Mouse (Mus musculus) MEL (cell line): ENCODE data around the gene Ccl25. TPM values are rescaled to one million over a fixed set of nuclear protein-coding genes. Genes with fewer than 3 reads are reported as not detected.

ENCODE experiments used
- DNase-seq: peaks from one replicate; pipeline ENCODE4 v3.0.0; 2011; ENCODE audit warnings: low read depth, low spot score
- H3K27ac ChIP-seq: 2 replicates; pipeline ENCODE4 v1.5.1; 2012; ENCODE audit warnings: low read depth, mild to moderate bottlenecking, control low read depth, low read length, moderate library complexity; ENCODE audit not compliant: control insufficient read depth
- H3K27me3 ChIP-seq, 2 experiments: fragments of 150-350 bp in 1 of 2; sonication (generic) in 1 of 2; 2 replicates each; pipeline ENCODE4 v1.6.1; 2012; ENCODE audit warnings: low read length in 2 of 2, mild to moderate bottlenecking in 2 of 2, improper control_type of control experiment in 1 of 2, moderate library complexity in 1 of 2; ENCODE audit not compliant: insufficient read depth in 2 of 2, control insufficient read depth in 1 of 2
- H3K36me3 ChIP-seq, 2 experiments: 2 replicates each; pipeline ENCODE4 v1.6.1; 2012 to 2014; ENCODE audit warnings: low read length in 2 of 2, improper control_type of control experiment in 1 of 2, inconsistent platforms in 1 of 2, mild to moderate bottlenecking in 1 of 2; ENCODE audit not compliant: insufficient read depth in 2 of 2, control insufficient read depth in 1 of 2
- H3K4me1 ChIP-seq, 2 experiments: fragments of 150-350 bp in 1 of 2; sonication (generic) in 1 of 2; 2 replicates each; pipeline ENCODE4 v1.6.1; 2012; ENCODE audit warnings: low read length in 2 of 2, improper control_type of control experiment in 1 of 2, mild to moderate bottlenecking in 1 of 2; ENCODE audit not compliant: insufficient read depth in 2 of 2, control insufficient read depth in 1 of 2
- H3K4me3 ChIP-seq, 2 experiments: fragments of 150-350 bp in 1 of 2; sonication (generic) in 1 of 2; 2 replicates each; pipeline ENCODE4 v1.5.1; 2012; ENCODE audit warnings: low read depth in 2 of 2, low read length in 2 of 2, mild to moderate bottlenecking in 2 of 2, moderate library complexity in 2 of 2, control low read depth in 1 of 2, improper control_type of control experiment in 1 of 2; ENCODE audit not compliant: control insufficient read depth in 1 of 2, insufficient read depth in 1 of 2
- H3K79me2 ChIP-seq: 2 replicates; pipeline ENCODE4 v1.6.1; 2012; ENCODE audit warnings: mild to moderate bottlenecking, low read length, moderate library complexity; ENCODE audit not compliant: control insufficient read depth, poor library complexity, insufficient read depth
- H3K9ac ChIP-seq: 2 replicates; pipeline ENCODE4 v1.6.1; 2012; ENCODE audit warnings: low read depth, mild to moderate bottlenecking, control low read depth, low read length, moderate library complexity; ENCODE audit not compliant: control insufficient read depth, poor library complexity, severe bottlenecking
- H3K9me3 ChIP-seq: fragments of 150-350 bp; sonication (generic); replicated peaks from 2 replicates; pipeline ENCODE4 v1.6.1; 2012; ENCODE audit warnings: mild to moderate bottlenecking, low read length, improper control_type of control experiment, moderate library complexity; ENCODE audit not compliant: insufficient read depth
- BHLHE40 ChIP-seq: IDR thresholded peaks from 2 replicates; pipeline ENCODE4 v1.6.1; 2012; ENCODE audit warnings: low read depth, mild to moderate bottlenecking, inconsistent platforms, low read length, improper control_type of control experiment, borderline replicate concordance
- CHD1 ChIP-seq: IDR thresholded peaks from 2 replicates; pipeline ENCODE4 v1.6.1; 2012; ENCODE audit warnings: low read depth, mild to moderate bottlenecking, inconsistent platforms, low read length, improper control_type of control experiment
- CTCF ChIP-seq, 3 experiments: IDR thresholded peaks in 2 of 3; conservative IDR thresholded peaks in 1 of 3; 2 replicates each; pipeline ENCODE4 v1.5.1; 2011 to 2012; ENCODE audit warnings: low read length in 3 of 3, low read depth in 2 of 3, mild to moderate bottlenecking in 2 of 3, improper control_type of control experiment in 1 of 3, inconsistent platforms in 1 of 3, mixed read lengths in 1 of 3, moderate library complexity in 1 of 3; ENCODE audit not compliant: control insufficient read depth in 1 of 3, insufficient read depth in 1 of 3, poor library complexity in 1 of 3, severe bottlenecking in 1 of 3
- E2F4 ChIP-seq: IDR thresholded peaks from 2 replicates; pipeline ENCODE4 v1.6.1; 2011; ENCODE audit warnings: low read depth, low read length, improper control_type of control experiment, borderline replicate concordance
- EP300 ChIP-seq, 2 experiments: IDR thresholded peaks; 2 replicates each; pipeline ENCODE4 v1.6.1; 2011; ENCODE audit warnings: improper control_type of control experiment in 2 of 2, low read length in 2 of 2, low read depth in 1 of 2, mild to moderate bottlenecking in 1 of 2
- GATA1 ChIP-seq: IDR thresholded peaks from 2 replicates; pipeline ENCODE4 v1.6.1; 2011; ENCODE audit warnings: low read depth, low read length, improper control_type of control experiment
- JUND ChIP-seq: IDR thresholded peaks from 2 replicates; pipeline ENCODE4 v1.6.1; 2011; ENCODE audit warnings: low read depth, mild to moderate bottlenecking, improper control_type of control experiment, low read length
- KAT2A ChIP-seq: conservative IDR thresholded peaks from 2 replicates; pipeline ENCODE4 v1.6.1; 2012; ENCODE audit warnings: low read depth, low read length, improper control_type of control experiment, inconsistent platforms
- MAX ChIP-seq: IDR thresholded peaks from 2 replicates; pipeline ENCODE4 v1.6.1; 2011; ENCODE audit warnings: low read length, improper control_type of control experiment
- MAZ ChIP-seq: IDR thresholded peaks from 2 replicates; pipeline ENCODE4 v1.6.1; 2012; ENCODE audit warnings: low read depth, mild to moderate bottlenecking, inconsistent platforms, low read length, improper control_type of control experiment
- MYB ChIP-seq: IDR thresholded peaks from 2 replicates; pipeline ENCODE4 v1.6.1; 2011; ENCODE audit warnings: mild to moderate bottlenecking, low read depth, low read length, improper control_type of control experiment
- NELFE ChIP-seq: IDR thresholded peaks from 2 replicates; pipeline ENCODE4 v1.6.1; 2011; ENCODE audit warnings: low read depth, low read length, improper control_type of control experiment
- NRF1 ChIP-seq: IDR thresholded peaks from 2 replicates; pipeline ENCODE4 v1.6.1; 2014; ENCODE audit warnings: low read depth, mild to moderate bottlenecking, inconsistent platforms, low read length, improper control_type of control experiment, moderate library complexity; ENCODE audit not compliant: poor library complexity, insufficient read depth, severe bottlenecking
- POLR2A ChIP-seq, 2 experiments: IDR thresholded peaks; 2 replicates each; pipeline ENCODE4 v1.6.1; 2011 to 2012; ENCODE audit warnings: low read length in 2 of 2, mild to moderate bottlenecking in 2 of 2, control low read depth in 1 of 2, improper control_type of control experiment in 1 of 2, low read depth in 1 of 2, moderate library complexity in 1 of 2; ENCODE audit not compliant: control insufficient read depth in 1 of 2, insufficient read depth in 1 of 2, poor library complexity in 1 of 2
- POLR2AphosphoS5 ChIP-seq: IDR thresholded peaks from 2 replicates; pipeline ENCODE4 v1.6.1; 2012; ENCODE audit warnings: low read depth, borderline replicate concordance, mild to moderate bottlenecking, inconsistent platforms, low read length, moderate library complexity, mixed read lengths
- RCOR1 ChIP-seq: IDR thresholded peaks from 2 replicates; pipeline ENCODE4 v1.6.1; 2012; ENCODE audit warnings: low read depth, mild to moderate bottlenecking, inconsistent platforms, low read length, improper control_type of control experiment
- SIN3A ChIP-seq: IDR thresholded peaks from 2 replicates; pipeline ENCODE4 v1.6.1; 2012; ENCODE audit warnings: low read length, improper control_type of control experiment, inconsistent platforms
- TAL1 ChIP-seq: IDR thresholded peaks from 2 replicates; pipeline ENCODE4 v1.6.1; 2012; ENCODE audit warnings: mild to moderate bottlenecking, inconsistent platforms, low read length, moderate library complexity, mixed read lengths
- TCF12 ChIP-seq: IDR thresholded peaks from 2 replicates; pipeline ENCODE4 v1.6.1; 2014; ENCODE audit warnings: low read depth, mild to moderate bottlenecking, inconsistent platforms, low read length, improper control_type of control experiment, moderate library complexity
- USF2 ChIP-seq, 2 experiments: IDR thresholded peaks; 2 replicates each; pipeline ENCODE4 v1.6.1; 2011 to 2012; ENCODE audit warnings: improper control_type of control experiment in 2 of 2, low read length in 2 of 2, borderline replicate concordance in 1 of 2, inconsistent platforms in 1 of 2, low read depth in 1 of 2, mild to moderate bottlenecking in 1 of 2; ENCODE audit not compliant: insufficient read depth in 1 of 2
- ZMIZ1 ChIP-seq: IDR thresholded peaks from 2 replicates; pipeline ENCODE4 v1.6.1; 2012; ENCODE audit warnings: low read depth, mild to moderate bottlenecking, inconsistent platforms, low read length, improper control_type of control experiment, moderate library complexity
- polyA plus RNA-seq, 2 experiments: library from polyadenylated mRNA; stranded (reverse) in 1 of 2; unstranded in 1 of 2; fragments of >175 nt in 1 of 2; fragments of >200 nt in 1 of 2; gene quantifications; 2 replicates each; pipeline versions ENCODE4 v1.2.1 to v1.2.4; 2012; ENCODE audit warnings: low replicate concordance in 2 of 2, low read depth in 1 of 2; ENCODE audit not compliant: insufficient read length in 2 of 2, insufficient read depth in 1 of 2, missing spikeins in 1 of 2
- total RNA-seq: library from RNA; depleted of rRNA; stranded (reverse); fragments of 300-350 nt; gene quantifications from 2 replicates; pipeline ENCODE4 v1.2.3, GENCODE M21; 2012

Ccl25 gene
- total and polyA plus RNA-seq, 3 experiments: 32.2 to 33.8 TPM; not detected in 1

DNA sequence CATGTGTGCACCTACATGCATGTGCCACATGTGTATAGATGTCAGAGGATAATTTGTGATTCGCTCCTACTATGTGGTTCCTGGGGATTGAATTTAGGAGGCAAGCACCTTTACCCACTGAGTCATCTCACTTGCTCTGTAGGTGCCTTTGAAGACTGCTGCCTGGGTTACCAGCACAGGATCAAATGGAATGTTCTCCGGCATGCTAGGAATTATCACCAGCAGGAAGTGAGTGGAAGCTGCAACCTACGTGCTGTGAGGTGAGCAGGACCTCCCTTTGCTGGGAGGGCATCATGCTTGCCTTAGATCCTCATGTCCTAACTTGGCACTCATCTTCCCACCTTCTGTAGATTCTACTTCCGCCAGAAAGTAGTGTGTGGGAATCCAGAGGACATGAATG, 28.7 kb downstream of the Ccl25 start:
- no peaks in the 10 kb centered on the region for H3K27me3 ChIP-seq
- no peak for TF ChIP-seq NRF1
- no peak for TF ChIP-seq MAX
- TF ChIP-seq RCOR1: no peak
- TF ChIP-seq E2F4: no peak
- TF ChIP-seq CHD1: no peak
- TF ChIP-seq ZMIZ1: no peak
- TF ChIP-seq KAT2A: no peak
- no peak for TF ChIP-seq USF2 (IDR thresholded peaks at IDR 0.05; ENCODE audit: borderline replicate concordance in 1 of 2, insufficient read depth in 1 of 2, low read depth in 1 of 2, low read length in 2 of 2)
- TF ChIP-seq MYB: no peak
- H3K79me2 ChIP-seq: no peaks in the 10 kb centered on the region
- peaks cover 0 to 2% of the 10 kb centered on the region in 2 experiments; a peak in 2 of 4 replicates for H3K36me3 ChIP-seq
- no peaks in the 10 kb centered on the region; a peak in 1 of 4 replicates for H3K4me1 ChIP-seq
- H3K9me3 ChIP-seq: no peaks in the 10 kb centered on the region
- no peak overlapping the region for H3K4me3 ChIP-seq
- no peak overlapping the region for H3K9ac ChIP-seq
- no peak for DNase-seq
- no peak overlapping the region for H3K27ac ChIP-seq

- no peak overlapping the region for H3K4me3 ChIP-seq
- DNase-seq: no peak
- H3K27ac ChIP-seq: no peak overlapping the region
- peaks cover 0 to 2% of the 10 kb centered on the region in 2 experiments; a peak in 2 of 4 replicates for H3K36me3 ChIP-seq
- H3K27me3 ChIP-seq: no peaks in the 10 kb centered on the region
- TF ChIP-seq TAL1: no peak
- no peak for TF ChIP-seq USF2 (IDR thresholded peaks at IDR 0.05; ENCODE audit: borderline replicate concordance in 1 of 2, insufficient read depth in 1 of 2, low read depth in 1 of 2, low read length in 2 of 2)
- no peak for TF ChIP-seq TCF12
- no peak for TF ChIP-seq NELFE
- no peak for TF ChIP-seq BHLHE40
- no peak for TF ChIP-seq MAX
- TF ChIP-seq MAZ: no peak
- H3K4me1 ChIP-seq: no peaks in the 10 kb centered on the region; a peak in 1 of 4 replicates
- H3K9me3 ChIP-seq: no peaks in the 10 kb centered on the region
- no peak overlapping the region for H3K9ac ChIP-seq
- H3K79me2 ChIP-seq: no peaks in the 10 kb centered on the region
These were observed 29.5 kb downstream of the Ccl25 start for GRCm38 (mm10) chr8:4354516-4354915.

DNA sequence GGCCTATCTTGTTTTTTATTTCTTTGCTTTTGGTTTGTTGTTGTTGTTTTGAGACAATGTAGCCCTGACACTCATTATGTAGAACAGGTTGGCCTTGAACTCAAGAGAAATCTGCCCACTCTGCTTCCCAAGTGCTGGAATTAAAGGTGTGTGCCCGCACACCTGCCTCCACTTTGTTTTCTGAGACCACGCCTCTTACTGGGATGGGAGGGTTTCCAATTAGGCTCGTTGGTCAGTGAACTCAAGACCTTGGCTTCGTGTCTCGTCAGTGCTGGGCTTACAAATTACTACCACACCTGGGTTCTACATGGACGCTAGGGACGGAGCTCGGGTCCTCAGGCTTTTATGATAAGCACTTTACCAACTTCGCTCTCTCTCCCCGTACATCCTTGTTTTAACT, 30.4 kb downstream of the Ccl25 start:
- Histone ChIP-seq H3K4me1 (no peaks in the 10 kb centered on the region; a peak in 1 of 4 replicates), H3K9ac (no peak overlapping the region), H3K27ac (no peak overlapping the region), H3K27me3 (no peaks in the 10 kb centered on the region), H3K79me2 (no peaks in the 10 kb centered on the region), H3K36me3 (peaks cover 0 to 2% of the 10 kb centered on the region in 2 experiments; a peak in 2 of 4 replicates), H3K9me3 (no peaks in the 10 kb centered on the region), H3K4me3 (no peak overlapping the region)
- DNase-seq: no peak
- no peak for TF ChIP-seq BHLHE40
- no peak for TF ChIP-seq POLR2A (IDR thresholded peaks at IDR 0.05; ENCODE audit: control insufficient read depth in 1 of 2, insufficient read depth in 1 of 2, low read depth in 1 of 2, low read length in 2 of 2, poor library complexity in 1 of 2)
- no peak for TF ChIP-seq USF2 (IDR thresholded peaks at IDR 0.05; ENCODE audit: borderline replicate concordance in 1 of 2, insufficient read depth in 1 of 2, low read depth in 1 of 2, low read length in 2 of 2)
- no peak for TF ChIP-seq EP300 (IDR thresholded peaks at IDR 0.05; ENCODE audit: low read depth in 1 of 2, low read length in 2 of 2)
- TF ChIP-seq GATA1: no peak
- no peak for TF ChIP-seq POLR2AphosphoS5
- TF ChIP-seq ZMIZ1: no peak
- TF ChIP-seq CTCF (IDR thresholded peaks at IDR 0.05 in 2 of 3, conservative IDR thresholded peaks at IDR 0.05 in 1 of 3; ENCODE audit: control insufficient read depth in 1 of 3, insufficient read depth in 1 of 3, low read depth in 2 of 3, low read length in 3 of 3, poor library complexity in 1 of 3, severe bottlenecking in 1 of 3): no peak
- TF ChIP-seq JUND: no peak
- TF ChIP-seq MYB: no peak
- TF ChIP-seq SIN3A: no peak
